Mouse (Mus musculus): ENCODE results near the gene Foxi2.

DNA sequence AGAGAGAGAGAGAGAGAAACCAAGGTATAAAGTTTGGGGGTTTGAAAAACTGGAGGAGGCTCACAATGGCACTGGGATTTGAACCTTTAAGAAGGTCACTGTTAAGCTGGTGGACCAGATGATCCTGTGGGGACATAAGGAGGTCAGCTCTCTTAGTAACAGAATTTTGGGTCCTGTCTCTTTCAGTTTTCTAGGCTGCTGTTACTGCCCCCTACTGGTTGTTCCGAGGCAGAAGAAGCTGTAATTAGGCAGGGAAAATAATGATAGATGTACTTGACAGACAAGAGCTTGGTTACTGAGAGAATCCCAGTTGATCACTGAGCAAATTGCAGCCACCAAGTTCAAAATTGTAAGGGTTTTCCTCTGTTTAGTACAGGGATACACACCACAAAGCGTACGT, 21.1 kb upstream of the Foxi2 start:
- TF ChIP-seq CTCF (IDR thresholded peaks at IDR 0.05; ENCODE audit: borderline replicate concordance, extremely low read depth, insufficient read depth, insufficient read length) (peak; percentile 38; the same call in 1 of the 2 replicates), POLR2A (IDR thresholded peaks at IDR 0.05; ENCODE audit: borderline replicate concordance, extremely low read depth, insufficient read depth, insufficient read length, poor library complexity, severe bottlenecking) (no peak)

All from brain, embryonic 14.5 days (tissue).